Mouse (Mus musculus): Measurements from ENCODE around the gene Limk2. TPM values are rescaled to one million over a fixed set of nuclear protein-coding genes. Genes with fewer than 3 reads are reported as not detected.

The Limk2 gene
- total RNA-seq, 2 experiments from 2014 or later = 10.0 to 11.5 TPM

DNA sequence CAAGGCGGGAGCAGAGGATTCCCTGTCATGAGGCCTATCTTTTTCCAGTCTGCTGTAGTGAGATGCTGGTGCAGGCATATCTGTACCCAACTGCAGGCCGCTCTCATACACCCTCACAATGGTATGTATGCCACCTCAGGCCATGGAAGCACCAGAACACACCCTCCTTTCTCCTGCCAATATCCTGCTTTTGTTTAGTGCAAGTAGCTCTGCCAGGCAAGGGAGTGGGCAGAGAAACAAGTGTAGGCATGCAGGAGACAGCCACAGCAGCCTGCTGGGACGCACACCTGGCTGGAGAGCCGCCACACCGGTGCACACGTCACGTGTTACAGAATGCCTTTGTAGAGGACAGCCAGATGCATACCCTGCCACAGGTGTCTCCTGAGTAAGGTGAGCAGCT lies 42.6 kb downstream of the Limk2 start:
- DNase-seq = no peak
- Histone ChIP-seq H3K27ac (no peak overlapping the region), H3K4me3 (no peak overlapping the region)
- intact Hi-C loops (cut with DNase I) = no loop called here
- no peak for TF ChIP-seq CTCF (IDR thresholded peaks at IDR 0.05)

DNA sequence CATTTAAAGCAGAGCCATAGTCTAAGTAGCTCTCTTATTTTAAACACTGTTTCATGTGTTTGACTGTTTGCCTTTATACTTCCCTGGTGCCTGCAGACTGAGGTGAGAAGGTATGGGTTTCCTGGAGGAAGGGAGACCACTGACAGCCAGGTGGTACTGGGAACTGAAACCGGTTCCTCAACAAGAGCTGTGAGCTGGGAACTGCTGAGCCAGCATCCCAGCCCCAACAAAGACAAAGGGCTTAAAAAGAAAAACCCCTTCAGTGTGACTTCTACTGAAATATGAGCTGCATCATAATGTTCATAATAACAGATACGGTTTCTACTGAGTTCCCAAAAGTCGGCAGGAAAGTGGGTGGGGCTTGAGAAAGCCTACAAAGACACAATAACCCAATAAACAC lies 46.1 kb downstream of the Limk2 start:
- no peak for TF ChIP-seq CTCF (IDR thresholded peaks at IDR 0.05)
- no peak for DNase-seq
- intact Hi-C loops (cut with DNase I) = no loop called here
- no peak overlapping the region for H3K27ac ChIP-seq
- H3K4me3 ChIP-seq = no peak overlapping the region

DNA sequence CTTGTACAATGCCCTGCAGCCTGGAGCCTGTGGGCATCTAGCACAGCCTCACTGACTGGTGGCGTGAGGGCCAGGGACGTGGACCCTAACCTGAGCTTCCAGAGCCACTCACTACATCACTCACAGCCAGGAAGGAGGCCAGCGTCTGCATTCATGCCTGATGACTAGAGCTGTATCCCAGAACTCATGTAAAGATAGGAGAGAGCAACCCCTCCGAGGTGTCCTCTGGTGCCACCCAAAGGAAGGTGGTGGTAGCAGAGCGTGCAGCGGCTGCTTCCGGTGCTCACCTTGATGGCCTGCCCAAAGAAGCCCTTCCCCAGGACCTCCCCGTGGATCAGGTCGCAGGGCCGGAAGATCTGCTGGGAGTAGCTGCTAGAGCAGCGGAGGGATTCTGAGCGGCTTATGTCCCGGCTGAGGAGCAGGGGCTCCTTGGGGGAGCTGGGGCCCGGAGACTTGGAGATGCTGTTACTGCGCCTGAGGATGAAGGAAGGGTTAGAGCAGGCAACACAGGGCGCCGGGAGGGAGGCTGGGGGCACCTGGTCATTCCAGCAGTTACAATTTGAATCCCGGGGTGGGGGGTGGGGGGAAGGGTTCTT lies 55.9 kb downstream of the Limk2 start:
- intact Hi-C loops (cut with DNase I) = no loop called here
- H3K4me3 ChIP-seq = no peak overlapping the region
- peak; percentile 42 for TF ChIP-seq CTCF (IDR thresholded peaks at IDR 0.05)
- H3K27ac ChIP-seq = no peak overlapping the region
- DNase-seq = no peak

DNA sequence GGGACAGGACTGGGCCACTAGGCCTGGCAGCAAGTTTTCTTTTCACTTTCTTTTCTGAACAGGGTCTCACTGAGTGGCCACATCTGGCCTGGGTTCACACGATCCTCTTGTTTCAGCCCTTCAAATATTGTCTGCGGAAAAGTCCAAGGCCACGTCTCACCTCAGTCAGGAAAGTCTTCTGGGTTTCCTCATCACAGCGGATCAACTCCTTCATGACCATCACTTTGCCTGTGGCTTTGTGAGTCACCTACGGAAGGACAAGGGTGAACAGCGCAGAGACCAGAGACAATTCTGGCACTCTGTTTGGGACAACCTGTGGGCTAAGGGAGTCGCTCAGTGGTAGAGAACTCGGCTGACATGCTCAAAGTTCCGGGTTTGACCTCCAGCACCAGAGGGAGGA lies 56.9 kb downstream of the Limk2 start:
- intact Hi-C loops (cut with DNase I) = no loop called here
- peak; percentile 4 for DNase-seq
- TF ChIP-seq CTCF (IDR thresholded peaks at IDR 0.05) = no peak

DNA sequence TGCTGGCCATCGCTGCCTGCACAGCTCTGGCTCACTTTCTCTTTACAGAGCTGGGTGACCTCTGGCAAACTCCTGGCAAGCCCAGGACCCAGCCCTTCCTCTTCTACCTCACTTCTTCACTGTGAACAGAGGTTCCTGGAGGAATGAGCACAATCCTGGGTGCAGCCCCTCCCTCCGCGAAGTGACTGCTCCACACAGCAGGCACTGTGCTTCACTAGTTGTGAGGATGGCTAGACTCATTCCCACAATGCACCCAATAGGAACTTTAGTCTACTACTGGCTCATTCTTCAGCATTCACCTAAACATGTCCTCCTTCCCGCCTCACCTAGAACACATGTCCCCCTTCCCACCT lies 59.7 kb downstream of the Limk2 start:
- peak overlapping the region; percentile 53 for H3K27ac ChIP-seq
- intact Hi-C loops (cut with DNase I) = loop anchor here (5.0 kb wide), 3 partner anchors 38 to 163 kb away; partner anchors contain the start of genes Limk2 and Selenom
- DNase-seq = no peak
- no peak overlapping the region for H3K4me3 ChIP-seq
- TF ChIP-seq CTCF (IDR thresholded peaks at IDR 0.05) = no peak

More for the DNA sequence above, 56.9 kb downstream of the Limk2 start:
- Histone ChIP-seq H3K4me3 (no peak overlapping the region), H3K27ac (no peak overlapping the region)

DNA sequence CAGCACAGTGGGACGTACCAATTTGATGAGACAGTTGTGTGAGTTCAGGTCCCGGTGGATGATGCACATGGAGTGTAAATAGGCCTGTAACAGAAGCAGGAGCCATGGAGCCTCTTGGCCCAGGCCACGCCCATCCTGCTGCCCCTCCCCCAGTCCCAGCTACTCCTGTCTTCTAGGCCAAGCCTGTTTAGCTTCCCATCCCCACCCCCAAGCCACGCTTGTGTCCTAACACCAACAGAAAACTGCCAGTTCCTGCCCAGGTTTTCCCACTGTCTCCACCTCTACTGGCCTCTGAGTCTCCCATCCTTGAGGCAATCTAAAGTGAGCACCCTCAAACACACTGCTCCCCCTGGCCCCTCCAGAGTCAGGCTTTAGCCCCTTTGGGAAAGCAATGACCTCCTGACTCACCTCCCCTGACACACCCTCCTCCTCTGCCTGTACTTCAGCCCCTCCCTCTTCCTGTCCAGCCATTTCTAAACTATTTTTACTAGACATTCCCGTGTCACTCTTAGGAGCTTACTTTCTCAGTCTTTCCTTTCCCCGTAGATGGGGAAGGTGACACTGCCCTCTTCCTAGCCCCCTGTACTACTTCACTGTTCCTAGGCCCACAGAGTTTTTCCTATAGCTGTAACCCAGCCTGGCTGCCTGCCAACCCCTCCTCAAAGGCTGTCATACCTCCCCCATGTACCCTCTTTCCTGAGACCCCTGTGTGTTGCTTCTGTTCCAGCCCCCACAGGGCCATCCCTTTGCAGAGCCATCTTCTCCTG lies 60.2 kb downstream of the Limk2 start:
- peak overlapping the region; percentile 53 for H3K27ac ChIP-seq
- intact Hi-C loops (cut with DNase I) = loop anchor here (5.0 kb wide), 3 partner anchors 39 to 164 kb away; partner anchors contain the start of genes Limk2 and Selenom
- peak; percentile 43 for DNase-seq
- H3K4me3 ChIP-seq = no peak overlapping the region
- TF ChIP-seq CTCF (IDR thresholded peaks at IDR 0.05) = no peak

DNA sequence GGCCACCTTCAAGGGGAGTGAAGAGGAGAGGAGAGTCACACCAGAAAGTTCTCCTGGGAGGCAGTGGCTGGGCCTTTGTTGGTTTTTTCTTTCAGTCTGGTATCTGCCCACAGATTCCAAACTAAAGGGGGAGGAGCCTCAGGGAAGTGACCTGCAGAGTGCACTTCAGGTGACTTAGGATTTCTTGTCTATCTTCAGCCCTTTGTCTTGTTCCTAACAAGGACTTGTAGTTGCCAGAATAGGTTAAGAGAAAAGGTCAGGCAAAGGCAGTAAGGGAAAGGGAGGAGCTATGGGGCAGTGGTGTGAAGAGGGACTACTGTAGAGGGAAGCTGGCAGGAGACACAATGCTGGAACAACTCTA lies 61.2 kb downstream of the Limk2 start:
- H3K27ac ChIP-seq = peak overlapping the region; percentile 57
- no peak for DNase-seq
- H3K4me3 ChIP-seq = no peak overlapping the region
- TF ChIP-seq CTCF (IDR thresholded peaks at IDR 0.05) = no peak
- intact Hi-C loops (cut with DNase I) = loop anchor here (5.0 kb wide), 3 partner anchors 39 to 164 kb away; partner anchors contain the start of genes Limk2 and Selenom

- intact Hi-C loops (cut with DNase I) = loop anchor here (5.0 kb wide), 3 partner anchors 40 to 165 kb away; partner anchors contain the start of genes Limk2 and Selenom
- DNase-seq = peak; percentile 90
- TF ChIP-seq CTCF (IDR thresholded peaks at IDR 0.05) = no peak; the same call in 1 of the 2 replicates
- H3K4me3 ChIP-seq = no peak overlapping the region
- peak overlapping the region; percentile 57 for H3K27ac ChIP-seq
Observed at GRCm38 (mm10) chr11:3347091-3347834, 61.7 kb downstream of the Limk2 start.

- H3K27ac ChIP-seq = no peak overlapping the region
- intact Hi-C loops (cut with DNase I) = loop anchor here (5.0 kb wide), 3 partner anchors 41 to 166 kb away; partner anchors contain the start of genes Limk2 and Selenom
- no peak for TF ChIP-seq CTCF (IDR thresholded peaks at IDR 0.05)
- DNase-seq = peak; percentile 10
- H3K4me3 ChIP-seq = no peak overlapping the region
Observed at GRCm38 (mm10) chr11:3346351-3346750, 62.6 kb downstream of the Limk2 start.

DNA sequence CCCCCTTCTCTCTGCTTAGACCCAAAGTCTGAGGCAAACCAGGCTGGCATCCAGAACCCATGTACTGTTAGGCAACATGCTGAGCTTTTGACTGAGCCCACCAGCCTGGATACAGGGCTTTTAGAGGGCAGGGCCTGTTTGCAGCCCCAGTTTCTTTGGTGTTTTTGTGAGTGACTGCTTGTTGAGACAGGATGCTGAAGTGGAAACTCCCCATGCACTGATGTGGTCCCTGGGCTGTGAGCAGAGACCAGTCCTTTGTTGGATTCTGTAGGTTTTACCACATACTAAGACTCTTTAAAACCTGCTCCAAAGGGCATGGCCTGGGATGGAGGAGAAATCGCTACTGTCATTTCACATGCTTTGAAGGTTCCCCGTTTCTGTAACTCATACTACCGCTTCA lies 64.1 kb downstream of the Limk2 start:
- peak; percentile 16 for DNase-seq
- no peak for TF ChIP-seq CTCF (IDR thresholded peaks at IDR 0.05)
- intact Hi-C loops (cut with DNase I) = loop anchor here (5.0 kb wide), 3 partner anchors 42 to 167 kb away; partner anchors contain the start of genes Limk2 and Selenom
- Histone ChIP-seq H3K27ac (no peak overlapping the region), H3K4me3 (no peak overlapping the region)

- no peak overlapping the region for H3K27ac ChIP-seq
- intact Hi-C loops (cut with DNase I) = no loop called here
- TF ChIP-seq CTCF (IDR thresholded peaks at IDR 0.05) = no peak
- peak; percentile 18 for DNase-seq
- no peak overlapping the region for H3K4me3 ChIP-seq
Observed at GRCm38 (mm10) chr11:3341476-3341875, 67.5 kb downstream of the Limk2 start.

- no peak overlapping the region for H3K4me3 ChIP-seq
- TF ChIP-seq CTCF (IDR thresholded peaks at IDR 0.05) = no peak
- intact Hi-C loops (cut with DNase I) = no loop called here
- DNase-seq = peak; percentile 8
- peak overlapping the region; percentile 74 for H3K27ac ChIP-seq
Observed at GRCm38 (mm10) chr11:3337961-3338360, 71.0 kb downstream of the Limk2 start.
